Mouse (Mus musculus): ENCODE measurements around the gene Ehd1. TPM values are rescaled to one million over a fixed set of nuclear protein-coding genes. Genes with fewer than 3 reads are reported as not detected.
A peak's percentile ranks its signal among the peaks of the same experiment; 100 is the strongest.

Ehd1 gene
- polyA plus RNA-seq, 1 experiment from 2014 or later: 177 TPM

GRCm38 (mm10) chr19:6253021-6253420, 23.5 kb upstream of the Ehd1 start:
- H3K9me3 ChIP-seq (ENCODE audit: control insufficient read depth): no peaks in the 10 kb centered on the region
- no peaks in the 10 kb centered on the region for H3K4me1 ChIP-seq (replicated peaks; ENCODE audit: control insufficient read depth, insufficient read depth, low read length)
- no peak overlapping the region for H3K4me2 ChIP-seq (replicated peaks; ENCODE audit: low read depth)
- ATAC-seq: no peak
- WGBS: 84% methylated on average over 4 of the region's 4 CpGs
- no peaks in the 10 kb centered on the region for H3K27me3 ChIP-seq (replicated peaks; ENCODE audit: control insufficient read depth, insufficient read depth, low read length)
- H3K4me3 ChIP-seq (ENCODE audit: low read depth, low read length): no peak overlapping the region
- no peak for TF ChIP-seq CTCF (IDR thresholded peaks at IDR 0.05; ENCODE audit: low read depth)
- H3K27ac ChIP-seq (ENCODE audit: low read depth, low read length): no peak overlapping the region
- peaks cover 88% of the 10 kb centered on the region for H3K36me3 ChIP-seq (ENCODE audit: control insufficient read depth, insufficient read depth)
- no peak overlapping the region for H3K9ac ChIP-seq (ENCODE audit: low read depth, low read length)

GRCm38 (mm10) chr19:6260428-6260827, 16.1 kb upstream of the Ehd1 start:
- WGBS: 83% methylated on average over 2 of the region's 2 CpGs
- H3K4me1 ChIP-seq (replicated peaks; ENCODE audit: control insufficient read depth, insufficient read depth, low read length): 0 out of 2 replicates have a peak, but pooled peaks cover 3% of the 10 kb centered on the region
- no peak overlapping the region for H3K4me3 ChIP-seq (ENCODE audit: low read depth, low read length)
- peaks cover 59% of the 10 kb centered on the region for H3K36me3 ChIP-seq (ENCODE audit: control insufficient read depth, insufficient read depth)
- H3K9ac ChIP-seq (ENCODE audit: low read depth, low read length): no peak overlapping the region
- H3K4me2 ChIP-seq (replicated peaks; ENCODE audit: low read depth): no peak overlapping the region
- H3K9me3 ChIP-seq (ENCODE audit: control insufficient read depth): no peaks in the 10 kb centered on the region
- no peak for ATAC-seq
- H3K27ac ChIP-seq (ENCODE audit: low read depth, low read length): no peak overlapping the region
- H3K27me3 ChIP-seq (replicated peaks; ENCODE audit: control insufficient read depth, insufficient read depth, low read length): no peaks in the 10 kb centered on the region
- TF ChIP-seq CTCF (IDR thresholded peaks at IDR 0.05; ENCODE audit: low read depth): peak; percentile 62

DNA sequence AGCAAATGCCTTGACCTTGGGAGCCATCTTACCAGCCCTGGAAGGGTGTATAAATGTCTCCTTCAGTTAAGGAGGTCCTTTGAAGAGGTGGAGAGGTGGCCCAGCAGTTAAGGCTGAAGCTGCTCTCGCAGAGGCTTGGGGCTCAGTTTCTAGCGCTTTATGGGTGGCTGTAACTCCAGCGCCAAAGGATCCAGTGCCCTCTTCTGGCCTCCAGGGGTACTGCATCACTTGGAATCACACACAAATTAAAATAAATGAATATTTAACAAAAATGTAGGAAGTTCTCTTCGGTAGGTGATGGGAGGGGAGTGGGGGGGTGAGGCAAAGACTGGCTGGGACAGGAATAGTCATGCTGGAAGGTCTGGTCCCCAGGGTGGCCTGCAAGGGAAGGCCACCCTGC, 15.6 kb upstream of the Ehd1 start:
- H3K4me3 ChIP-seq (ENCODE audit: low read depth, low read length): no peak overlapping the region
- WGBS: 88% methylated on average over 4 of the region's 4 CpGs

GRCm38 (mm10) chr19:6261379-6261778, 15.1 kb upstream of the Ehd1 start:
- Histone ChIP-seq H3K4me3 (ENCODE audit: low read depth, low read length) (no peak overlapping the region), H3K36me3 (ENCODE audit: control insufficient read depth, insufficient read depth) (peaks cover 50% of the 10 kb centered on the region), H3K9me3 (ENCODE audit: control insufficient read depth) (no peaks in the 10 kb centered on the region), H3K9ac (ENCODE audit: low read depth, low read length) (no peak overlapping the region), H3K27ac (ENCODE audit: low read depth, low read length) (no peak overlapping the region), H3K27me3 (replicated peaks; ENCODE audit: control insufficient read depth, insufficient read depth, low read length) (no peaks in the 10 kb centered on the region), H3K4me2 (replicated peaks; ENCODE audit: low read depth) (no peak overlapping the region), H3K4me1 (replicated peaks; ENCODE audit: control insufficient read depth, insufficient read depth, low read length) (0 out of 2 replicates have a peak, but pooled peaks cover 3% of the 10 kb centered on the region)
- TF ChIP-seq CTCF (IDR thresholded peaks at IDR 0.05; ENCODE audit: low read depth): no peak
- WGBS: 92% methylated on average over 14 of the region's 14 CpGs
- ATAC-seq: no peak

More for the DNA sequence above, 15.6 kb upstream of the Ehd1 start:
- ATAC-seq: no peak
- peaks cover 54% of the 10 kb centered on the region for H3K36me3 ChIP-seq (ENCODE audit: control insufficient read depth, insufficient read depth)
- H3K27me3 ChIP-seq (replicated peaks; ENCODE audit: control insufficient read depth, insufficient read depth, low read length): no peaks in the 10 kb centered on the region
- no peak overlapping the region for H3K9ac ChIP-seq (ENCODE audit: low read depth, low read length)
- no peaks in the 10 kb centered on the region for H3K9me3 ChIP-seq (ENCODE audit: control insufficient read depth)
- no peak overlapping the region for H3K4me2 ChIP-seq (replicated peaks; ENCODE audit: low read depth)
- TF ChIP-seq CTCF (IDR thresholded peaks at IDR 0.05; ENCODE audit: low read depth): peak; percentile 61
- 0 out of 2 replicates have a peak, but pooled peaks cover 3% of the 10 kb centered on the region for H3K4me1 ChIP-seq (replicated peaks; ENCODE audit: control insufficient read depth, insufficient read depth, low read length)
- no peak overlapping the region for H3K27ac ChIP-seq (ENCODE audit: low read depth, low read length)

GRCm38 (mm10) chr19:6262222-6262621, 14.3 kb upstream of the Ehd1 start:
- no peak for ATAC-seq
- peaks cover 41% of the 10 kb centered on the region for H3K36me3 ChIP-seq (ENCODE audit: control insufficient read depth, insufficient read depth)
- 59% methylated on average over 7 of the region's 7 CpGs for WGBS

GRCm38 (mm10) chr19:6262839-6263433, 13.6 kb upstream of the Ehd1 start:
- Histone ChIP-seq H3K27me3 (replicated peaks; ENCODE audit: control insufficient read depth, insufficient read depth, low read length) (no peaks in the 10 kb centered on the region), H3K4me3 (ENCODE audit: low read depth, low read length) (peak overlapping the region; percentile 62), H3K9me3 (ENCODE audit: control insufficient read depth) (no peaks in the 10 kb centered on the region), H3K27ac (ENCODE audit: low read depth, low read length) (peak overlapping the region; percentile 99), H3K4me2 (replicated peaks; ENCODE audit: low read depth) (peak overlapping the region; percentile 77), H3K9ac (ENCODE audit: low read depth, low read length) (peak overlapping the region; percentile 87), H3K4me1 (replicated peaks; ENCODE audit: control insufficient read depth, insufficient read depth, low read length) (0 out of 2 replicates have a peak, but pooled peaks cover 3% of the 10 kb centered on the region), H3K36me3 (ENCODE audit: control insufficient read depth, insufficient read depth) (peaks cover 34% of the 10 kb centered on the region)
- WGBS: 36% methylated on average over 8 of the region's 8 CpGs
- ATAC-seq: peak; percentile 71
- TF ChIP-seq CTCF (IDR thresholded peaks at IDR 0.05; ENCODE audit: low read depth): no peak

More at GRCm38 (mm10) chr19:6262222-6262621, 14.3 kb upstream of the Ehd1 start:
- Histone ChIP-seq H3K27ac (ENCODE audit: low read depth, low read length) (peak overlapping the region; percentile 99), H3K9ac (ENCODE audit: low read depth, low read length) (0 out of 2 replicates have a peak overlapping the region, but pooled peaks have one; percentile 87), H3K4me2 (replicated peaks; ENCODE audit: low read depth) (peak overlapping the region; percentile 77), H3K4me1 (replicated peaks; ENCODE audit: control insufficient read depth, insufficient read depth, low read length) (0 out of 2 replicates have a peak, but pooled peaks cover 3% of the 10 kb centered on the region), H3K4me3 (ENCODE audit: low read depth, low read length) (no peak overlapping the region), H3K27me3 (replicated peaks; ENCODE audit: control insufficient read depth, insufficient read depth, low read length) (no peaks in the 10 kb centered on the region), H3K9me3 (ENCODE audit: control insufficient read depth) (no peaks in the 10 kb centered on the region)
- TF ChIP-seq CTCF (IDR thresholded peaks at IDR 0.05; ENCODE audit: low read depth): peak; percentile 98
